Comparison of ENCODE assay signal across 9 mouse cellular contexts in the genomic region with DNA sequence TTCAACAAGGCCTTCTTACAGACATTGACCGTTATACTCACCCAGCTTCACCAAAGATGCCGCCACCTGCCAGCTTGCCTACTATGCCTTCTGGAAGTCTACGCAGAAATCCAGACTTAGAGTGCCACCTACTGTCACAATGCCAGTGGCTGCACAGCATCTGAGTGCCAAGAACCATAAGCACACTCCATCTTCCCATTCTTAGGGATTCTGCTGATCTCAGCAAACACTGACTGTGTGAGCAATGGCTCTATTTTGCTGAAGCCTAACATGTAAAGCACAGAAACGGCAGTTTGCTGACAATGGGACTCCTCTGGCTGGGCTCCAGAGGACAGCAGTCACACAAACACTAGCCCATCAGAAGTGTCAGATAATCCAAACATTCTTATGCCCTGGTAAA. TPM values are rescaled to one million over a fixed set of nuclear protein-coding genes. Genes with fewer than 3 reads are reported as not detected.
A peak's percentile ranks its signal among the peaks of the same experiment; 100 is the strongest.
DNase-seq lines count a peak whose midpoint lies in the region; ATAC-seq and TF ChIP-seq lines count a peak whose summit lies in the region.
"Had no signal": no experiment of that assay in that cellular context is flagged by ENCODE, and none has a peak within 500 bp of the region (broad histone marks: within the 10 kb centered on the region; RNA-seq: fewer than 3 reads in every experiment).

No protein-coding gene starts in this region.

- intact Hi-C loops in left cerebral cortex, adult 2 months (cut with DNase I), result no loop called here

- no peak overlapping the region for H3K9ac ChIP-seq in ES-Bruce4 (ENCODE audit: low read depth, poor library complexity, severe bottlenecking)
- no peak overlapping the region for H3K9ac ChIP-seq in midbrain, embryonic 15.5 days
- H3K9ac ChIP-seq: heart, embryonic 15.5 days had no signal

- peaks cover 1% of the 10 kb centered on the region; the same call in 1 of the 2 replicates for H3K27me3 ChIP-seq in ES-Bruce4 (ENCODE audit: control insufficient read depth, insufficient read depth, low read length, poor library complexity, severe bottlenecking)
- no peaks in the 10 kb centered on the region for H3K27me3 ChIP-seq in midbrain, embryonic 15.5 days (replicated peaks)
- H3K27me3 ChIP-seq: heart, embryonic 15.5 days had no signal

- TF ChIP-seq EP300 in ES-Bruce4 (IDR thresholded peaks at IDR 0.05; ENCODE audit: insufficient read depth, low read depth, low read length), result no peak

- peak; percentile 1 for DNase-seq in CD4-positive, CD25-positive, alpha-beta regulatory T cell, adult 2 months (ENCODE audit: low read depth, low spot score)
- DNase-seq in cerebellum, adult 9-11 months, result peak; percentile 18
- DNase-seq in frontal cortex, postnatal 25 days (ENCODE audit: low spot score in 2 of 2), result peak; percentile 16 to 33
- DNase-seq in left cerebral cortex, adult 2 months (ENCODE audit: extremely low spot score in 1 of 2, low spot score in 2 of 2), result peak; percentile 45 to 54
- no peak for DNase-seq in urinary bladder, postnatal 36 days (ENCODE audit: low spot score in 2 of 2)

- H3K9me3 ChIP-seq in ES-Bruce4 (replicated peaks; ENCODE audit: control insufficient read depth, insufficient read depth, low read length, poor library complexity, severe bottlenecking), result no peaks in the 10 kb centered on the region
- no peaks in the 10 kb centered on the region for H3K9me3 ChIP-seq in midbrain, embryonic 15.5 days
- H3K9me3 ChIP-seq: heart, embryonic 15.5 days had no signal

- no peak overlapping the region for H3K27ac ChIP-seq in ES-Bruce4 (ENCODE audit: insufficient read depth, low read length)
- H3K27ac ChIP-seq in left cerebral cortex, adult 2 months, result no peak overlapping the region
- H3K27ac ChIP-seq in midbrain, embryonic 15.5 days, result no peak overlapping the region
- H3K27ac ChIP-seq: heart, embryonic 15.5 days had no signal

- WGBS in midbrain, embryonic 15.5 days, result 39% methylated on average over 4 of the region's 4 CpGs

- no peaks in the 10 kb centered on the region for H3K36me3 ChIP-seq in ES-Bruce4 (ENCODE audit: control insufficient read depth, insufficient read depth, low read length, poor library complexity, severe bottlenecking)
- no peaks in the 10 kb centered on the region for H3K36me3 ChIP-seq in midbrain, embryonic 15.5 days (replicated peaks)
- H3K36me3 ChIP-seq: heart, embryonic 15.5 days had no signal

- H3K4me1 ChIP-seq in ES-Bruce4 (ENCODE audit: control insufficient read depth, insufficient read depth, low read length), result no peaks in the 10 kb centered on the region
- no peaks in the 10 kb centered on the region for H3K4me1 ChIP-seq in midbrain, embryonic 15.5 days
- H3K4me1 ChIP-seq: heart, embryonic 15.5 days had no signal

- ATAC-seq in CD4-positive, CD25-positive, alpha-beta regulatory T cell, adult 4 months, result no peak
- ATAC-seq in midbrain, embryonic 15.5 days (replicated peaks), result peak; percentile 54; the same call in 1 of the 2 replicates

- peak; percentile 43 for TF ChIP-seq CTCF in ES-Bruce4 (IDR thresholded peaks at IDR 0.05; ENCODE audit: low read depth, low read length)
- TF ChIP-seq CTCF in left cerebral cortex, adult 2 months (IDR thresholded peaks at IDR 0.05), result peak; percentile 70

- no peak for TF ChIP-seq POLR2A in ES-Bruce4 (IDR thresholded peaks at IDR 0.05; ENCODE audit: insufficient read depth, low read length)

- no peak overlapping the region for H3K4me3 ChIP-seq in ES-Bruce4 (ENCODE audit: low read depth, low read length)
- no peak overlapping the region for H3K4me3 ChIP-seq in left cerebral cortex, adult 2 months
- H3K4me3 ChIP-seq in midbrain, embryonic 15.5 days, result no peak overlapping the region
- H3K4me3 ChIP-seq: heart, embryonic 15.5 days had no signal

- no peak overlapping the region for H3K4me2 ChIP-seq in midbrain, embryonic 15.5 days
- H3K4me2 ChIP-seq: heart, embryonic 15.5 days had no signal

RNA-seq across cellular contexts. Expression of a gene that starts 5.7 kb away (rescaled TPM):
- not detected for polyA plus RNA-seq in CD4-positive, CD25-positive, alpha-beta regulatory T cell, adult 4 months (2017; shearing (Covaris generic))
- polyA plus RNA-seq in ES-Bruce4 (2011; ENCODE audit: insufficient read depth, insufficient read length, low read depth, missing spikeins), result not detected in 2 replicates
- total RNA-seq in left cerebral cortex, adult 2 months (2021), result not detected
- polyA plus RNA-seq in midbrain, embryonic 15.5 days (2015; fragmentation: Nextera tagmentation; extraction: Ambion mirVana), result not detected in 2 replicates
- polyA plus RNA-seq: heart, embryonic 15.5 days had no signal

RNA-seq across cellular contexts. Expression of a gene that starts 30.4 kb away (rescaled TPM):
- under 1 TPM in 1 of 2 experiments, not detected in 1; 0.20 TPM for polyA plus RNA-seq in CD4-positive, CD25-positive, alpha-beta regulatory T cell, adult 4 months (2017; shearing (Covaris generic))
- polyA plus RNA-seq in ES-Bruce4 (2011; ENCODE audit: insufficient read depth, insufficient read length, low read depth, missing spikeins), result not detected in 2 replicates
- total RNA-seq in left cerebral cortex, adult 2 months (2021), result not detected
- polyA plus RNA-seq in midbrain, embryonic 15.5 days (2015; fragmentation: Nextera tagmentation; extraction: Ambion mirVana), result not detected in 2 replicates
- polyA plus RNA-seq: heart, embryonic 15.5 days had no signal

RNA-seq across cellular contexts. Expression of a gene that starts 39.7 kb away (rescaled TPM):
- not detected for polyA plus RNA-seq in CD4-positive, CD25-positive, alpha-beta regulatory T cell, adult 4 months (2017; shearing (Covaris generic))
- not detected in 2 replicates for polyA plus RNA-seq in ES-Bruce4 (2011; ENCODE audit: insufficient read depth, insufficient read length, low read depth, missing spikeins)
- not detected for total RNA-seq in left cerebral cortex, adult 2 months (2021)
- not detected in 2 replicates for polyA plus RNA-seq in midbrain, embryonic 15.5 days (2015; fragmentation: Nextera tagmentation; extraction: Ambion mirVana)
- polyA plus RNA-seq: heart, embryonic 15.5 days had no signal

RNA-seq across cellular contexts. Expression of a gene that starts 53.0 kb away (rescaled TPM):
- polyA plus RNA-seq in CD4-positive, CD25-positive, alpha-beta regulatory T cell, adult 4 months (2017; shearing (Covaris generic)), result 10 to 100 TPM; 72.0 to 87.5 TPM
- polyA plus RNA-seq in ES-Bruce4 (2011; ENCODE audit: insufficient read depth, insufficient read length, low read depth, missing spikeins), result 46.5 and 57.2 TPM in 2 replicates
- 10 to 100 TPM; 11.1 to 13.1 TPM for total RNA-seq in left cerebral cortex, adult 2 months (2021)
- polyA plus RNA-seq in midbrain, embryonic 15.5 days (2015; fragmentation: Nextera tagmentation; extraction: Ambion mirVana), result 160 and 169 TPM in 2 replicates

Comparison
In these comparisons a context has a peak if more than half of its experiments do, and no peak if none do; other contexts are left out.
1. DNase-seq: peak in CD4-positive, CD25-positive, alpha-beta regulatory T cell, adult 2 months (single experiment), cerebellum, adult 9-11 months (single experiment), frontal cortex, postnatal 25 days (2 of 2) and left cerebral cortex, adult 2 months (2 of 2); none in urinary bladder, postnatal 36 days (0 of 2).